Mouse (Mus musculus): ENCODE data around the gene Gm49354.
"Not testable (repeated sequence)": the region's sequence is repeated elsewhere in the genome, so short reads cannot be mapped to it uniquely, and the experiment has no call there.

Gene Gm49354

GRCm38 (mm10) chr13:59782145-59782544 is at the start of gene Gm49354:
Gene Gm49354, minus strand, starts transcription at chr13:59782245.
- no peak for DNase-seq (ENCODE audit: low spot score in 2 of 2)

- no peak for DNase-seq (ENCODE audit: low spot score in 2 of 2)
Observed at GRCm38 (mm10) chr13:59825966-59826365, 43.9 kb upstream of the Gm49354 start.

- DNase-seq (ENCODE audit: low spot score in 2 of 2): peak; percentile 90 to 93
Observed at GRCm38 (mm10) chr13:59822507-59823462, 40.7 kb upstream of the Gm49354 start, which contains the start of gene Tut7. Gene Tut7, minus strand, starts transcription at chr13:59823147.

GRCm38 (mm10) chr13:59820836-59821235 is 38.8 kb upstream of the Gm49354 start:
- no peak for DNase-seq (ENCODE audit: low spot score in 2 of 2)

GRCm38 (mm10) chr13:59820114-59820513 is 38.1 kb upstream of the Gm49354 start:
- no peak for DNase-seq (ENCODE audit: low spot score in 2 of 2)

- no peak for DNase-seq (ENCODE audit: low spot score in 2 of 2)
Observed at GRCm38 (mm10) chr13:59817352-59817751, 35.3 kb upstream of the Gm49354 start.

- no peak for DNase-seq (ENCODE audit: low spot score in 2 of 2)
Observed at GRCm38 (mm10) chr13:59814109-59814591, 32.1 kb upstream of the Gm49354 start.

- no peak for DNase-seq (ENCODE audit: low spot score in 2 of 2)
Observed at GRCm38 (mm10) chr13:59811581-59811980, 29.5 kb upstream of the Gm49354 start.

- peak; percentile 47 to 57 for DNase-seq (ENCODE audit: low spot score in 2 of 2)
Observed at GRCm38 (mm10) chr13:59801000-59801399, 19.0 kb upstream of the Gm49354 start.

- no peak for DNase-seq (ENCODE audit: low spot score in 2 of 2)
Observed at GRCm38 (mm10) chr13:59800077-59800476, 18.0 kb upstream of the Gm49354 start.

GRCm38 (mm10) chr13:59798306-59798705 is 16.3 kb upstream of the Gm49354 start:
- no peak for DNase-seq (ENCODE audit: low spot score in 2 of 2)

- no peak for DNase-seq (ENCODE audit: low spot score in 2 of 2)
Observed at GRCm38 (mm10) chr13:59796466-59796848, 14.4 kb upstream of the Gm49354 start.

GRCm38 (mm10) chr13:59795807-59796465 is 13.9 kb upstream of the Gm49354 start:
- DNase-seq (ENCODE audit: low spot score in 2 of 2): no peak

GRCm38 (mm10) chr13:59794786-59795185 is 12.7 kb upstream of the Gm49354 start:
- no peak for DNase-seq (ENCODE audit: low spot score in 2 of 2)

- DNase-seq (ENCODE audit: low spot score in 2 of 2): not testable (repeated sequence)
Observed at GRCm38 (mm10) chr13:59779744-59780264, 2.2 kb downstream of the Gm49354 start.

GRCm38 (mm10) chr13:59779213-59779612 is 2.8 kb downstream of the Gm49354 start:
- no peak for DNase-seq (ENCODE audit: low spot score in 2 of 2)

GRCm38 (mm10) chr13:59775168-59775567 is 6.9 kb downstream of the Gm49354 start:
- no peak for DNase-seq (ENCODE audit: low spot score in 2 of 2)

GRCm38 (mm10) chr13:59771257-59771656 is 10.8 kb downstream of the Gm49354 start:
- DNase-seq (ENCODE audit: low spot score in 2 of 2): peak; percentile 47 to 58

GRCm38 (mm10) chr13:59770847-59771246 is 11.2 kb downstream of the Gm49354 start:
- peak; percentile 13 to 30 for DNase-seq (ENCODE audit: low spot score in 2 of 2)

GRCm38 (mm10) chr13:59770164-59770562 is 11.9 kb downstream of the Gm49354 start:
- DNase-seq (ENCODE audit: low spot score in 2 of 2): peak; percentile 87 to 88

- DNase-seq (ENCODE audit: low spot score in 2 of 2): peak; percentile 99 to 100
Observed at GRCm38 (mm10) chr13:59769296-59770163, 12.5 kb downstream of the Gm49354 start, which contains the start of gene Isca1. Gene Isca1, minus strand, starts transcription at chr13:59769810.
